Mouse (Mus musculus) myocyte (in vitro differentiated cells): ENCODE data around the gene Snrnp48. TPM values are rescaled to one million over a fixed set of nuclear protein-coding genes. Genes with fewer than 3 reads are reported as not detected.

Experiments used
- H3K27me3 ChIP-seq: one replicate; pipeline ENCODE4 v1.6.1; 2011; ENCODE audit not compliant: control insufficient read depth, insufficient read depth, insufficient read length
- H3K36me3 ChIP-seq: one replicate; pipeline ENCODE4 v1.6.1; 2011; ENCODE audit not compliant: control insufficient read depth, insufficient read depth
- H3K4me2 ChIP-seq: one replicate; pipeline ENCODE4 v1.6.1; 2011; ENCODE audit warnings: low read depth, control low read depth
- H3K4me3 ChIP-seq: one replicate; pipeline ENCODE4 v1.5.1; 2011; ENCODE audit warnings: mild to moderate bottlenecking, control low read depth, moderate library complexity
- H3K79me2 ChIP-seq: one replicate; pipeline ENCODE4 v1.6.1; 2011; ENCODE audit not compliant: control insufficient read depth, insufficient read depth
- H3ac ChIP-seq: one replicate; pipeline ENCODE4 v1.6.1; 2011; ENCODE audit not compliant: control insufficient read depth, insufficient read length
- CEBPB ChIP-seq: IDR thresholded peaks from 2 replicates; pipeline ENCODE4 v1.6.1; 2011; ENCODE audit warnings: mild to moderate bottlenecking, moderate library complexity; ENCODE audit not compliant: poor library complexity, insufficient read depth, severe bottlenecking
- E2F4 ChIP-seq: IDR thresholded peaks from one replicate; pipeline ENCODE4 v1.6.1; 2011; ENCODE audit warnings: mild to moderate bottlenecking, control low read depth, moderate library complexity; ENCODE audit not compliant: insufficient read depth
- MAX ChIP-seq: IDR thresholded peaks from one replicate; pipeline ENCODE4 v1.6.1; 2011; ENCODE audit warnings: low read depth, mild to moderate bottlenecking, control low read depth
- MYOD1 ChIP-seq, 3 experiments: IDR thresholded peaks; one replicate each; pipeline ENCODE4 v1.6.1; 2011; ENCODE audit warnings: control low read depth in 2 of 3, low read depth in 2 of 3, mild to moderate bottlenecking in 2 of 3, moderate library complexity in 1 of 3; ENCODE audit not compliant: insufficient read length in 2 of 3, control insufficient read depth in 1 of 3
- MYOG ChIP-seq, 3 experiments: IDR thresholded peaks; one replicate each; pipeline ENCODE4 v1.6.1; 2011; ENCODE audit warnings: control low read depth in 2 of 3, low read depth in 2 of 3, mild to moderate bottlenecking in 2 of 3; ENCODE audit not compliant: insufficient read length in 2 of 3, control insufficient read depth in 1 of 3, insufficient read depth in 1 of 3
- POLR2A ChIP-seq: IDR thresholded peaks from one replicate; pipeline ENCODE4 v1.6.1; 2011; ENCODE audit warnings: low read depth, mild to moderate bottlenecking, control low read depth, moderate library complexity; ENCODE audit not compliant: insufficient read length
- POLR2AphosphoS2 ChIP-seq: IDR thresholded peaks from one replicate; pipeline ENCODE4 v1.6.1; 2011; ENCODE audit warnings: low read depth, control low read depth; ENCODE audit not compliant: insufficient read length
- REST ChIP-seq: IDR thresholded peaks from one replicate; pipeline ENCODE4 v1.6.1; 2011; ENCODE audit warnings: mild to moderate bottlenecking, control low read depth, moderate library complexity; ENCODE audit not compliant: insufficient read depth, insufficient read length
- SRF ChIP-seq: IDR thresholded peaks from one replicate; pipeline ENCODE4 v1.6.1; 2011; ENCODE audit warnings: low read depth; ENCODE audit not compliant: control insufficient read depth, insufficient read length
- TCF12 ChIP-seq: IDR thresholded peaks from one replicate; pipeline ENCODE4 v1.6.1; 2011; ENCODE audit warnings: mild to moderate bottlenecking, control low read depth; ENCODE audit not compliant: poor library complexity, insufficient read depth, severe bottlenecking
- TCF3 ChIP-seq: IDR thresholded peaks from one replicate; pipeline ENCODE4 v1.6.1; 2011; ENCODE audit warnings: low read depth, control low read depth; ENCODE audit not compliant: insufficient read length
- USF1 ChIP-seq: IDR thresholded peaks from one replicate; pipeline ENCODE4 v1.6.1; 2011; ENCODE audit warnings: low read depth, mild to moderate bottlenecking, control low read depth, moderate library complexity
- polyA plus RNA-seq: library from polyadenylated mRNA; unstranded; fragments of >200 nt; fragmentation: generic; extraction: Trizol; gene quantifications from one replicate; pipeline ENCODE4 v1.2.1, GENCODE M21; 2012; ENCODE audit warnings: missing spikeins

Gene Snrnp48
- polyA plus RNA-seq, 1 experiment = 8.6 TPM

DNA sequence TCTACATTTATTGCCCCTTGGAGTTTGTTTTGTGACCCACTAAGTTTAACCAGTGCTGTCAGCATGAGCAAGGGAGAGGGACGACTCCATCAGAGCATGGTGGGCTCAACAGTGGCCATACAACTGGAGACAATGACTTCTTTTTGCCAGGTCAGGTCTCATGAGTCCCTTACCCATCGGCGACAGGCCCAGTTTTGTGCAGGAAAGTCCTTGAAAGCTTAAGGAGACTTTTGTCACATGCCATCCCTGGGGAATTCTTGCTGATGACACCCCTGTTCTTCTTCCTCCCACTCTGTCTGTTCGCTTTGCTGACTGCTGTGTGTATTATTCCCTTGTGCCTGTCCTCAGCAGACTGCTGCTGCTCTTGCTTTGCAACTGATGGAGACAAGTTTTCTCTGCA is 27.7 kb downstream of the Snrnp48 start:
- Histone ChIP-seq H3K27me3 (no peaks in the 10 kb centered on the region), H3K4me3 (no peak overlapping the region), H3ac (no peak overlapping the region), H3K79me2 (no peaks in the 10 kb centered on the region), H3K36me3 (no peaks in the 10 kb centered on the region), H3K4me2 (no peak overlapping the region)
- TF ChIP-seq SRF (no peak), CEBPB (no peak), MYOG (IDR thresholded peaks at IDR 0.05; ENCODE audit: control insufficient read depth in 1 of 3, insufficient read depth in 1 of 3, insufficient read length in 2 of 3, low read depth in 2 of 3) (no peak), MYOD1 (IDR thresholded peaks at IDR 0.05; ENCODE audit: control insufficient read depth in 1 of 3, insufficient read length in 2 of 3, low read depth in 2 of 3) (no peak), MAX (no peak), TCF3 (no peak), REST (no peak), POLR2AphosphoS2 (no peak), USF1 (no peak), TCF12 (no peak), POLR2A (no peak), E2F4 (no peak)

DNA sequence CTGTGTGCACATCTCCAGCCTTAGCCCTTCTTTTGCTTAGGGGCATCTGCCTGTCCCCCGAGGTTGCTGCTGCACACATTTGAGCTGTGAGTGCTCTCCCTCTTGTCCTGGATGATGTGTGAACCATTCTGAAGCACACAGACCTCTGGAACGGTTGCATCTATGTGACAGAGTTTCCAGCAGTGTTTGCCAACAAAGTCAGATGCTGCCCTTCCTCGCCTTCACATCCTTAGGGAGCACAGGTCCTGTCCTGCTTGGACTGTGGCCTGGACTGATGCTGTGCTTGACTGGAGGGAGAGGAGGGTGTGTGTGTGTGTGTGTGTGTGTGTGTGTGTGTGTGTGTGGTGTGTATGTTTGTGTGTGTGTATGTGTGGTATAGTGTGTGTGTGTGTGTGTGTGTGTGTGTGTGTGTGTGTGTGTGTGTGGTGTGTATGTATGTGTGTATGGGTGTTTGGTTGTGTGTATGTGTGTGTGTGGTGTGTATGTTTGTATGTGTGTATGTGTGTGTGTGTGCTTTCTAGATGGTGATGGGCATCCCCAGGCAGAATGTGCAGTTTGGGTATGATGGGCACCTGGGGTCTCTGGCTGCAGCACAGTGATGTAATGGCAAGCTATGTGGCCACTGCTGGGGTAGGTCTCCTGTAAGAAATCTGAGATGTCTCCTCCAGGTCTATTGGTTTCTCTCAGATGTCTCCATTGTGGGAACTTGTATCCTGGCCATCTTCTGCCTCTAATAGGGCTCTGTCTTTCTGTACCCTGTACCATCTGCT is 28.3 kb downstream of the Snrnp48 start:
- Histone ChIP-seq H3K36me3 (no peaks in the 10 kb centered on the region), H3K4me2 (no peak overlapping the region), H3K79me2 (no peaks in the 10 kb centered on the region), H3K27me3 (no peaks in the 10 kb centered on the region), H3K4me3 (no peak overlapping the region), H3ac (no peak overlapping the region)
- TF ChIP-seq REST = no peak
- no peak for TF ChIP-seq MAX
- TF ChIP-seq SRF = no peak

DNA sequence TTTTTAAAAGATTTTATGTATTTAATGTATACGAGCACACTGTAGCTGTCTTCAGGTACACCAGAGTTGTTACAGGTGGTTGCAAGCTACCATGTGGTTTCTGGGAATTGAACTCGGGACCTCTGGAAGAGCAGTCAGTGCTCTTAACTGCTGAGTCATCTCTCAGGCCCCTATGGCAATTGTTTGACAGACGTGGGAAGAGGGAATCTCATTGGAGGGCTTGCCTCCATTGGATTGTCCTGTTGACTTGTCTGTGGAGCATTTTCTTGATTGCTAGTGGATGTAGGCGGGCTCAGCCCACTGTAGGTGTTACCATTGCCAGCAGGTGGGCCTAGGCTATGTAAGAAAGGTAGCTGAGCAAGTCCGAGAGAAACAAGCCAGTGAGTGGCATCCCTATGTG is 29.9 kb downstream of the Snrnp48 start:
- no peaks in the 10 kb centered on the region for H3K36me3 ChIP-seq
- TF ChIP-seq REST = no peak
- no peak overlapping the region for H3ac ChIP-seq
- H3K79me2 ChIP-seq = no peaks in the 10 kb centered on the region
- H3K4me2 ChIP-seq = no peak overlapping the region
- H3K4me3 ChIP-seq = no peak overlapping the region
- no peaks in the 10 kb centered on the region for H3K27me3 ChIP-seq

DNA sequence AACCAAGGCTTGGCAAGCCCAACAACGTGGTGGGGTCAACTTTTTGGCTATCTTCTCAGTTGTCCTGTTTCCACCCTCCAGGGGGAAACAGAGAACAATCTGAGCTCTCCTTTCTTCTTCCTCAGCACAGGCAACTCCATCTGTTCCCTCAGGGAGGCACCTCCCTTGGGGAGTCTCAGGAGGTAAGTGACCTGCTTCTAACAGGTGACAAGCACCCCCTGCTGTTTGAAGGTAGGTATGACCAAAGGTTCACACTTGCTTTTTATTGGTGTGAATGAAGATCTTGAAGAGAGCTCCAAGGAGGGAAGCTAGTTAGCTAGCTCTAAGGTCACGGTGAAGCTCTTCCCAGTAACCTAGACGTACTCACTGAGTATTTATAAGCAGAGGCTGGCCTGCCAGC is 30.6 kb downstream of the Snrnp48 start:
- Histone ChIP-seq H3K79me2 (no peaks in the 10 kb centered on the region), H3K4me3 (no peak overlapping the region), H3K27me3 (no peaks in the 10 kb centered on the region), H3K36me3 (no peaks in the 10 kb centered on the region), H3K4me2 (no peak overlapping the region), H3ac (no peak overlapping the region)
- no peak for TF ChIP-seq TCF12
- no peak for TF ChIP-seq REST
- TF ChIP-seq POLR2AphosphoS2 = no peak
- TF ChIP-seq CEBPB = no peak
- no peak for TF ChIP-seq MYOG (IDR thresholded peaks at IDR 0.05; ENCODE audit: control insufficient read depth in 1 of 3, insufficient read depth in 1 of 3, insufficient read length in 2 of 3, low read depth in 2 of 3)
- no peak for TF ChIP-seq TCF3
- no peak for TF ChIP-seq MAX
- TF ChIP-seq SRF = no peak
- no peak for TF ChIP-seq MYOD1 (IDR thresholded peaks at IDR 0.05; ENCODE audit: control insufficient read depth in 1 of 3, insufficient read length in 2 of 3, low read depth in 2 of 3)
- no peak for TF ChIP-seq POLR2A
- no peak for TF ChIP-seq E2F4
- no peak for TF ChIP-seq USF1

DNA sequence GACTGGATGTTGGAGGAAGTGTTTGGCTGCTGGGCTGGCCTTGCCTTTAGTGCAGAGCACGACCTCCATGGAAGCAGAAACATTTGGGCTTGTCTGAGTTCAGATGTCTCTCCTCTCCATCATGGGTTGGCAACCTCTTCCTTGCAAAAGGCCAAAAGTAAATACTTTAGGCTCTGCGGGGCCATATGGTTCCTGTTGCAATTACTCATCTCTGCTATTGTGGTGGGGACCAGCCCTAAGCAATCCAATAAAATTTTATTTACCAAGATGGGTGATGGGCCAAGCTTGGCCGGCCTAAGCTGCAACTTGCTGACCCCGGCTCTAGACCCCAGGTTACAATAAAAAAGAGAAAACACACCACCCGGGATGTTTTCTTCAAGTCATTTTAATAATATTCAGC is 43.4 kb downstream of the Snrnp48 start:
- H3K27me3 ChIP-seq = no peaks in the 10 kb centered on the region
- no peak overlapping the region for H3K4me2 ChIP-seq
- H3K36me3 ChIP-seq = no peaks in the 10 kb centered on the region
- TF ChIP-seq USF1 = no peak
- no peak for TF ChIP-seq E2F4
- TF ChIP-seq CEBPB = no peak
- TF ChIP-seq SRF = no peak
- TF ChIP-seq POLR2AphosphoS2 = no peak
- H3K4me3 ChIP-seq = no peak overlapping the region
- no peak overlapping the region for H3ac ChIP-seq
- H3K79me2 ChIP-seq = no peaks in the 10 kb centered on the region
